Mouse (Mus musculus) heart, postnatal 4 days (tissue): Measurements from ENCODE around the gene Kalrn. TPM values are rescaled to one million over a fixed set of nuclear protein-coding genes. Genes with fewer than 3 reads are reported as not detected.

Source experiments
- DNase-seq: peaks from one replicate; pipeline ENCODE4 v3.0.0; 2021
- total RNA-seq, 2 experiments: library from RNA; stranded (reverse); gene quantifications; 2 replicates each; pipeline ENCODE4 v1.2.3; 2021

Kalrn gene
- total RNA-seq, 2 experiments from 2014 or later = 41.1 to 41.7 TPM

GRCm38 (mm10) chr16:34308324-34308723, 265.0 kb downstream of the Kalrn start:
- no peak for DNase-seq

DNA sequence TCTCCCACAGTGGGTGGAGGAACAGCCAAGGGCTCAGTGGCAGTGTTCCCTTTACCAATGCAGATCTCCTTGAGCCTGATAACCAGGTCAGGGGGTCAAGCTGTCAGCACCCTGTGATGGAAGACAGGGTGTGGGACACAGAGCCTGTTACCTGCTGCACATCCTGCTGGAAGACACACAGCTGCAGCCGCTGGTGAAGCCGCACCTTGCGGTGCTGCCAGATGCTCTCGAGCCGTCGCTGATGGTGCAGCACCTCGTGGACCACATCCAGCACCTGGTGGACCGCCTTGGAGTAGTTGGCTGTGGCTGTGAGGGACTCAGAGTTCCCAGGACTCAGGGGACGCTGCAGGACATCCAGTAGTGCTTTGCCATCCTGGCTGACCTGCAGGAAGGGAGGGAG, 265.9 kb downstream of the Kalrn start:
- no peak for DNase-seq

- DNase-seq = no peak
These were observed 267.7 kb downstream of the Kalrn start for GRCm38 (mm10) chr16:34305586-34305985.

- peak; percentile 30 for DNase-seq
These were observed 269.5 kb downstream of the Kalrn start for GRCm38 (mm10) chr16:34303818-34304217.

DNA sequence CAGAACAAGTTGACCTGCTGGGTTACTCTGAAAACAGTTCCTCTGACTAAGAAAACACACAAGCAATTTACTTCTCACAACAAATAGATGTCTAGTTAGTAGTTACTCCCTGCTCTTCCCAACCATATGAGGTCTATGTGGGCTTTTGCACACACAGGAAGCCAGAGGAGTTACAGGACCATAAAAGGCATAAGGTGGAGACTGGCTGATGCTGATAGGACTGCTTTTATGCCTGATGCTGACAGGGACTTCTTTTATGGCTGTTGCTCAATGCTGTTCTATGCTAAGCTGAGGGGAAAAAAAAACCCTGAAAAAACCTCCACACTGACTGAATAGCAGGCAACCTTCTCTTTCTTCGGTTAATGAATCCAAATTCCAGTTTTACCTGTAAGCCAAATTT, 270.8 kb downstream of the Kalrn start:
- DNase-seq = no peak

GRCm38 (mm10) chr16:34302063-34302462, 271.3 kb downstream of the Kalrn start:
- DNase-seq = peak; percentile 8

DNA sequence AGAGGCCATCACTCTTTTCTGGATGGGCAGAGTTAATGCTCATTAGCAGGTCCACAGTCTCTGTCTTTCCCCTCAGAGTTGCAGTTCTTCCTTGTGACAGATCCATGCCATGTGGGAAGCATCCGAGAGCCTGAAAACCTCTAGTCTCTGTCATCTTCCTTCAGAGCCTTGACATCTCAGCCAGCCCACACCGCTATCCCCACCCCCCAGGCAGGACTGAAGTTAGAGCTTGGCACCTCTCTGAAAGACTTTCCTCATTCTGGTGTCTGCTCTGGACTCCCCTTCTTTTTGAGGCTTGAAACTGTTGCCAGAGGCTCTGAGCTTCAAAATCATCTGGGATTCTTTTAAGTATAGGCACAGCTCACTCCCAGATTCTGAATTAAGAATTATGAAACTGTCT, 274.1 kb downstream of the Kalrn start:
- DNase-seq = no peak

DNA sequence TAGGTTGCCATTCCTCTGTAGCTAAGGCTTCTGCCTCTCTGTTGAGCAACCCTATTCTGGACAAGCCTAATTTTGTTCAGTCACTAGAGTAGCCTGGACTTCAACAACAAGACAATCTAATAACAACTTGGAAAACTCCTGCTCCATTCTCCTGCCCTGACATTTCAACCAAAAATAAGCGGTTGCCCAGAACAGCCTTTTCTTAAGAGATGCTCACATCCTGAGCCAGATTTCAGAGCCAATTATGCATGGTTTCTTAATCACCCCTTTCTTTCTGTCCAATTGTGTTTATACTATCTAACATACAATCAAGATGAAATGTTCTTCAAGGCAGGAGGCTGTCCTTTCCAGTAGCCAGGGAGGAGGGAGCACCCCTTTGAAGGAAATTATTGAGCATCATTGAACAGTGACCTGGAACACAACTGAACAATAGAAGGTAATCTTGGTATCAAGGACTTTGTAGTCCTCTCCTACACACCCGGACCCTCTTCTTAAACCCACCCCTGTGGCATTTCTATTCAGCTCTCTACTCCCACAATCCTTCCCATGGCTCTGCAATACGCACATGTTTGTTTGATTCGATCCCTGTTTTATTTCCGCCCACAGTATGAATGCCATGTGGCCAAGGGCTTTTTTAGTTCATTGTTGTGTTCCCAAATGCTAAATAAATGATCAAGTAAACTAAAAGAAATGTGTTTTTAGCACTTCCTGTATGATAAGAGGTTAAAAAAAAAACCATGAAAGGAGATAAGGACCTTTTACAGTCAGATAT, 275.2 kb downstream of the Kalrn start:
- no peak for DNase-seq

DNA sequence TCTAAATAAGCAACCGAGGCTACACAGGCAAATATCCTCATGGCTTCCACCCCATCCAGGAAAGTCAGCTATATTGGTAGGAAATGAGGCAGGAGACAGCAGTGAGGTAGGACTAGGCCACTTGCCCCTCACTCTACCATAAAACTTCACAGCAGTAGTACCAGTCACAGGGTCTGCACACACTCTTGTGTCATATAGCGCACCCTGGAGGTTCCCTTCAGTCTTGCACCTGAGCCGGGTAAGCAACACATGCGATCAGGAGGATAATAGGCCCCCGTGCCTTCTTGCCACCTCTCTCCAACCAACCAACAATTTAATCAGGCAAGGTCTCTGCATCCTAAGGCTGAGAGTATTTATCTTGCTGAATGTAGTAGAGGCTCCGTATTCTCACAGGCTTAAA, 278.8 kb downstream of the Kalrn start:
- peak; percentile 20 for DNase-seq

- DNase-seq = no peak
These were observed 279.7 kb downstream of the Kalrn start for GRCm38 (mm10) chr16:34293675-34294074.

GRCm38 (mm10) chr16:34289583-34289982, 283.7 kb downstream of the Kalrn start:
- DNase-seq = peak; percentile 34

DNA sequence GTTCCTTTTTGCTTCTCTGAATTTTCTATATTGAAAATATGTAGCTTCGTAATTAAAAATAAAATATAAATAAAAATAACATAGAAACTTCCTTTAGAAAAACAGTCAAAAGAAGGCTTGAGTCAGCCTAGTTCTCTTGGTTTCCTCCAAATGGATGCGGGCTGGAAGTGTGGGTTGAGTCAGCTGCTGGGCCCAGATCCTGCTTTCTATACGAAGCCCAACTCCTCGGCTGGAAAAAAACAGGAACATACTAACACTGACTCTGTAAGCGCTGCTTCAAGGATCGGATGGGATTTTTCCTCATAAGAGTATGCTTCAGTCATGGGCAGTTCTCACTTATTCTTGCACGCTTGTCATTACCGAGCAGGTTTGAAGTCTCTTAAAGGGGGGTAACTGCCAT, 291.3 kb downstream of the Kalrn start:
- no peak for DNase-seq

- DNase-seq = no peak
These were observed 293.5 kb downstream of the Kalrn start for GRCm38 (mm10) chr16:34279654-34280383.

DNA sequence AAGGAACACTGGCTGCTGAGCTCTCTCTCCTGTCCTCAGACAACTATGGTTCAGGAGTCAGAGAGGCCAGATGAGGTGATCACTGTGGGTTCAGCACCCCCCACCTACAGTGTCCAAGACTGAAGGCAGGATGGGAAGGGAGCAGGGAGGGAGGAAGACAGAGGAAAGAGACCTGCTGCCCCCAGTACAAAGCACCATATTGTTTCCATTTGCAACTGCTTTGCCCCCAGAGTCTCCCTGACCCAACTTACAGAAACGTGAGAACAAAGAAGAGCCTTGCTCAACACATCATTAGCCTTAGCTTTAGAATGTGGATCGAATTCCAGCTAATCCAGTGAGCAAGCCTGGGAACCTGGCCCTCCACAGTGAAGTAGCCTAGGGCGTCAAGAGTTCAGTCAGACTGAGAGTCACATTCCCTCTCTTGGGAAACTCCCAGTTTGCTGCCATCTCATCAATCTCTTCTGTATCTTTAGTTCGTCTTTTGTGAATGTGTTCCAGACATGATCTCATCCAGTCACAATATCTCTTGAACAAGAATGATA, 295.0 kb downstream of the Kalrn start:
- no peak for DNase-seq

- DNase-seq = no peak
These were observed 298.7 kb downstream of the Kalrn start for GRCm38 (mm10) chr16:34274607-34275006.

GRCm38 (mm10) chr16:34271476-34271875, 301.9 kb downstream of the Kalrn start:
- DNase-seq = no peak

GRCm38 (mm10) chr16:34270681-34271080, 302.7 kb downstream of the Kalrn start:
- DNase-seq = no peak

DNA sequence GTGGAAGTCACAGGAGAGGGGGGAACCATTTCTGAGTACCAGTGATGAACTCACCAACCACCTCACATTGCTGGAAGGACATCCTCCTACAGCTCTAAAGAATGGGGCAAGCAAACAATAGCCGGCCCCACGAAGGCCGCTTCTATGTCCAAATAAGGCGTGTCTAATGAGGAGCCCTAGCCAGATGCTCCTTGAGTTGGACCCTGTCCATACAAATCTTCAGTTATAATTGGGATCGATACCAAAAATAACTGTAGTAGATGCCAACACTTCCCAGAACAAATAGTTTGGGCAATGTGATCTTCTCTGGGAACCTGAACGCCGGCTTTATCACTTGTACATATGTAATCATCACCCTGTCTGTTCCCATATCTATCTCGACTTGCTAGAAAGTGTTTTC, 303.7 kb downstream of the Kalrn start:
- peak; percentile 26 for DNase-seq

DNA sequence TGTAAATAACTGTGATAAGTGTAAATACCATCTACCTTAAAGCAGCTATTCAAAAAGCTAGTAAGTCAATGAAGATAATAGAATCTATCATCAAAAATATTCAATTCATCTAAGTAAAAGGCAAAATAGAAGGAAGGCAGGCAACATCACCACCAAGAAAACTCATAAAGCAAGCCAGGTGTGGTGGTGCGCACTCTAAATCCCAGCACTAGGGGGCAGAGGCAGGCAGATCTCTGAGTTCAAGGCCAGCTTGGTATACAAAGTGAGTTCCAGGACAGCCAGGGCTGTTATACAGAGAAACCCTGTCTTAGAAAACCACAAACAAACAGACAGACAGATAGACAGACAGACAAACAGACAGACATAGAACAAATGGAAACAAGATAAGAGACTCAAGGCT, 305.6 kb downstream of the Kalrn start:
- no peak for DNase-seq

DNA sequence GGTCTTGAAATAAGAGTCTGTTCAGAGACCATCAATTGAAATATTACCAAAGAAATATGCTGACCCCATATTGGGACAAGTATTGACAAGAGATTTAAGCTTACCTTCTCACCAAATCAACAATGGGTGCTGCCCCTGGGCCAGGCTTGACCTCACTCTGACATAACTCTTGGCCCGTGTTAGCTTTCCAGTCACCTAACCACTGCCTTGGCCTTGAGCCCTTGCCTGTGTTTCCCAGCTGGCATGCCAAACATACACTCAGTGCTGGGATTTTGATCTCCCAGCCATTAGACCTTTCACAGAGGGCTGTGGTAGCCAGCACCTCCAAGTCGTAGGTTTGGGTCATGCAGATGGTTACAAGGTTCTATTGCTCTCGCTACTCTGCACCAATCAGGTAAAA, 308.7 kb downstream of the Kalrn start:
- no peak for DNase-seq

DNA sequence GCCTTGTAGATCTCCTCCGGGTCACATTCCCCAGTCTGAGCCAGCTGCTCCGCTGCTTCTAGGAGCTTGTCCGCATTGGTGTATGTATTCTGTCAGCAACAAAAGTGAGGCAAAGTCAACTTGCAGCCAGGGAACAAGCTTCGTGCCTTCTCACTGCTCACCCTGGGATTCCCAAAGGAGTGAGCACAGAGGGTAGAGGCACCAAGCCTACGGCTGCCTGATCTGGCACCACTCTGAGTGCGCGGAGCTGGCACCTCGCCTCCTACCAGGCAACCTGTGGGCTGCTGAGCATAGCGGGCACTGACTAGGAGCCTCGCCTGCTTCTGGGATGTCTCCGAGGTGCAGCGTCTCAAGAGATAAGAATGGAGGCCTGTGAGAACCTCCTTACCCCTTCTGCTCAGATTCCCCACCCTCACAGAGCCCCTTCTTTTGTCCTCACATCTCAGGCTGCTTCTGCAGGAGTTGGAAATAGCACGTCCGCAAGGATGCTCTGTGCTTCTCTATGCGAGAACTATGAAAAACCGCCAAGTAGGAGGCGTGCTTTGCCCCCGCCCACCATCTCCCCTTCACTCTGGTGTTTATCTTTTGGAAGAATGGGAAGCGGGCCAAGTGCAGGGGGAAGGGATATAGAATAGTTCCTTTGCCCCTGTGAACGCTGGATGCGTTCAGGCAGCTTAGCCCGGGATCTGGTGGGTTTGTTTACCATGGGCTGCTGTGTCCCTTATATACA, 310.4 kb downstream of the Kalrn start:
- DNase-seq = peak; percentile 50

DNA sequence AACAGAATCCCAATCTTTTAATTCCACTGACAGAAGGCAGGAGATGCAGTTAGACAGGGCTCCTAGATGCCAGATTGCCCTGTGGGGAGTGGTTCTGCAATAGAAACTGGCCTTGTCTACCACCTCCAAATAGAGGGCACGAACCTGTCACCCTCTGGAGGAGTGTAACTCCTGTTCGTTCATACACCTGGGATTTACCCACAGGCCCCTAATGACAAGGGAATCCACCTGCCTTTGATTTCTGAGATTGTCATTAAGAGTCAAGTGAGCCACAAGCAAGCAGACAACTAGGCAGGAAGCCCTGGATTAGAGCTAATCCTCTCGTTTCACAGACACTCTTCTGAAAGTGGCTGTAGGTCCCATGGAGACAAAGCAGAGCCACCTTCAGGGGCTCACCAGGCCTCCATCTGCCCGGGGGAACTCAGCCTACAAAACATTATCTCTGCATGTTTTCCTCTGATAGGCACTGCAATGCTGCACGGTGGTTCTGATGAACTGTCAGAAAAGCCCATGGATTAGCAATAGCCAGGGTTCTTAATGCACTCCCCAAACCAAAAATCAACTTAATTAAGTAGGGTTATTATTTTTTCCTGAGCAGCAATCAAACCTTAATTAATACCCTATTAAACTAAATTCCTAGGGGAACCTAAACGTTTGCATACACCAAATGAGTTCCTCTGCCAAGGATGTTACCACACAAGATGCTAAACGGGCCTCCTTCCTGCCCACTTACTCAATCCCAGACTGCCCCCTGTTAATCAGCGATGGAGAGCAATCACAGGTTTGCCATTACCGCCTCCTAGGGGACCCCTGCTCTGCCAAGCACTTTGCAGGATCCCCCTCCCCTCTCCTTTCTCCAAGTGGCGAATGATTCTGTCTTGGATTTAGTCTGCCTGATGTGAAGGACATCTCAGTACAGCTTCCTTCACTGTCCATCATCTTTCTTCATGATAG, 312.1 kb downstream of the Kalrn start:
- DNase-seq = no peak
